Mouse (Mus musculus) hindbrain, embryonic 11.5 days (tissue): ENCODE measurements around the gene Phyhd1. TPM values are rescaled to one million over a fixed set of nuclear protein-coding genes. Genes with fewer than 3 reads are reported as not detected.

Experiments
- ATAC-seq: fragments of 200-750 bp; cut with Nextera tagmentation; 2 replicates; pipeline ENCODE4 v1.8.0; 2017; ENCODE audit warnings: mild to moderate bottlenecking, moderate TSS enrichment, moderate library complexity; ENCODE audit not compliant: low FRiP score
- DNase-seq: peaks from one replicate; pipeline ENCODE4 v3.0.0-alpha.2; 2015; ENCODE audit warnings: low spot score
- H3K27ac ChIP-seq: fragments of 300-500 bp; sonication (generic); 2 replicates; pipeline ENCODE4 v1.5.1; 2014; ENCODE audit warnings: mild to moderate bottlenecking, low read depth, low read length
- H3K27me3 ChIP-seq: fragments of 300-500 bp; sonication (generic); 2 replicates; pipeline ENCODE4 v1.6.1; 2014; ENCODE audit warnings: mild to moderate bottlenecking, low read length, moderate library complexity, mixed read lengths; ENCODE audit not compliant: control insufficient read depth, insufficient read depth
- H3K36me3 ChIP-seq: fragments of 300-500 bp; sonication (generic); 2 replicates; pipeline ENCODE4 v1.6.1; 2014; ENCODE audit warnings: mild to moderate bottlenecking, low read length, moderate library complexity, mixed read lengths; ENCODE audit not compliant: control insufficient read depth, insufficient read depth
- H3K4me1 ChIP-seq: fragments of 300-500 bp; sonication (generic); replicated peaks from 2 replicates; pipeline ENCODE4 v1.6.1; 2014; ENCODE audit warnings: low read length, mixed read lengths; ENCODE audit not compliant: control insufficient read depth, insufficient read depth
- H3K4me2 ChIP-seq: fragments of 300-500 bp; sonication (generic); replicated peaks from 2 replicates; pipeline ENCODE4 v1.6.1; 2014; ENCODE audit warnings: mild to moderate bottlenecking, low read depth, low read length
- H3K4me3 ChIP-seq: fragments of 300-500 bp; sonication (generic); 2 replicates; pipeline ENCODE4 v1.5.1; 2014; ENCODE audit warnings: low read depth, low read length
- H3K9ac ChIP-seq: fragments of 300-500 bp; sonication (generic); 2 replicates; pipeline ENCODE4 v1.6.1; 2014; ENCODE audit warnings: low read depth, low read length
- H3K9me3 ChIP-seq: fragments of 300-500 bp; sonication (generic); 2 replicates; pipeline ENCODE4 v1.6.1; 2016; ENCODE audit warnings: low read length; ENCODE audit not compliant: control insufficient read depth
- WGBS: fragments of 180-500 bp; shearing (Covaris S2); extraction: QIAGEN DNeasy Blood & Tissue Kit; methylation state at CpG from one replicate; pipeline ENCODE4 v1.1.7; 2014; 5-methylcytosine and 5-hydroxymethylcytosine counted together
- polyA plus RNA-seq: library from polyadenylated mRNA; unstranded; fragments of >200 nt; fragmentation: Nextera tagmentation; extraction: Ambion mirVana; gene quantifications from 2 replicates; pipeline ENCODE4 v1.2.1, GENCODE M21; 2014

Gene Phyhd1
- 4.2 and 5.6 TPM in 2 replicates for polyA plus RNA-seq

GRCm38 (mm10) chr2:30265767-30266253 is at the start of gene Phyhd1:
Gene Phyhd1 (plus strand): TSS chr2:30266203.
- Histone ChIP-seq H3K27me3 (no peaks in the 10 kb centered on the region), H3K27ac (peak within 1 kb of the TSS; percentile 62), H3K9ac (no peak within 1 kb of the TSS), H3K36me3 (0 out of 2 replicates have a peak, but pooled peaks cover 9% of the 10 kb centered on the region), H3K4me3 (no peak within 1 kb of the TSS), H3K4me1 (0 out of 2 replicates have a peak, but pooled peaks cover 2% of the 10 kb centered on the region), H3K4me2 (no peak within 1 kb of the TSS), H3K9me3 (no peaks in the 10 kb centered on the region)
- WGBS, result 52% methylated on average over 5 of the region's 5 CpGs
- DNase-seq, result no peak
- ATAC-seq, result no peak

GRCm38 (mm10) chr2:30216293-30216692 is 49.7 kb upstream of the Phyhd1 start:
- ATAC-seq (no peak), DNase-seq (no peak)
- Histone ChIP-seq H3K4me3 (no peak overlapping the region), H3K27me3 (no peaks in the 10 kb centered on the region), H3K9ac (no peak overlapping the region), H3K36me3 (no peaks in the 10 kb centered on the region), H3K4me1 (no peaks in the 10 kb centered on the region), H3K27ac (no peak overlapping the region), H3K4me2 (no peak overlapping the region), H3K9me3 (no peaks in the 10 kb centered on the region)
- 97% methylated on average over 5 of the region's 5 CpGs for WGBS

GRCm38 (mm10) chr2:30235593-30235992 is 30.4 kb upstream of the Phyhd1 start:
- WGBS, result 88% methylated on average over 5 of the region's 5 CpGs
- Histone ChIP-seq H3K27me3 (no peaks in the 10 kb centered on the region), H3K4me2 (no peak overlapping the region), H3K36me3 (0 out of 2 replicates have a peak, but pooled peaks cover under 1% of the 10 kb centered on the region), H3K4me1 (peaks cover 11% of the 10 kb centered on the region; the same call in 1 of the 2 replicates), H3K27ac (no peak overlapping the region), H3K9ac (no peak overlapping the region), H3K4me3 (no peak overlapping the region), H3K9me3 (no peaks in the 10 kb centered on the region)
- DNase-seq (no peak), ATAC-seq (no peak)

- ATAC-seq (peak; percentile 8; the same call in 1 of the 2 replicates), DNase-seq (peak; percentile 51)
- H3K4me3 ChIP-seq, result peak overlapping the region; percentile 54
- H3K9ac ChIP-seq, result peak overlapping the region; percentile 75
- peak overlapping the region; percentile 70; the same call in 1 of the 2 replicates for H3K27ac ChIP-seq
- no peaks in the 10 kb centered on the region for H3K27me3 ChIP-seq
- 6% methylated on average over 18 of the region's 18 CpGs for WGBS
- 0 out of 2 replicates have a peak, but pooled peaks cover 7% of the 10 kb centered on the region for H3K36me3 ChIP-seq
- peaks cover 11% of the 10 kb centered on the region; the same call in 1 of the 2 replicates for H3K4me1 ChIP-seq
- peak overlapping the region; percentile 78 for H3K4me2 ChIP-seq
- no peaks in the 10 kb centered on the region for H3K9me3 ChIP-seq
Observed at GRCm38 (mm10) chr2:30236426-30237198, 29.4 kb upstream of the Phyhd1 start.

GRCm38 (mm10) chr2:30237199-30237880 is 28.7 kb upstream of the Phyhd1 start, which contains the start of gene Lrrc8a:
Gene Lrrc8a (plus strand): TSS chr2:30237715.
- WGBS, result under 1% methylated on average over 58 of the region's 67 CpGs
- H3K27ac ChIP-seq, result peak within 1 kb of the TSS; percentile 86
- H3K4me1 ChIP-seq, result peaks cover 11% of the 10 kb centered on the region; the same call in 1 of the 2 replicates
- no peaks in the 10 kb centered on the region for H3K9me3 ChIP-seq
- peak; percentile 99 for DNase-seq
- peak; percentile 98 for ATAC-seq
- H3K4me2 ChIP-seq, result peak within 1 kb of the TSS; percentile 86
- peak within 1 kb of the TSS; percentile 54 for H3K4me3 ChIP-seq
- H3K9ac ChIP-seq, result peak within 1 kb of the TSS; percentile 75
- no peaks in the 10 kb centered on the region for H3K27me3 ChIP-seq
- H3K36me3 ChIP-seq, result 0 out of 2 replicates have a peak, but pooled peaks cover 7% of the 10 kb centered on the region

- peaks cover 11% of the 10 kb centered on the region; the same call in 1 of the 2 replicates for H3K4me1 ChIP-seq
- no peaks in the 10 kb centered on the region for H3K27me3 ChIP-seq
- H3K4me3 ChIP-seq, result peak overlapping the region; percentile 54
- H3K9me3 ChIP-seq, result no peaks in the 10 kb centered on the region
- peak overlapping the region; percentile 86 for H3K27ac ChIP-seq
- H3K4me2 ChIP-seq, result peak overlapping the region; percentile 86
- DNase-seq (no peak), ATAC-seq (peak; percentile 92)
- H3K9ac ChIP-seq, result peak overlapping the region; percentile 71
- WGBS, result 0% methylated on average over 39 of the region's 42 CpGs
- H3K36me3 ChIP-seq, result 0 out of 2 replicates have a peak, but pooled peaks cover 7% of the 10 kb centered on the region
Observed at GRCm38 (mm10) chr2:30237881-30238280, 28.1 kb upstream of the Phyhd1 start.

GRCm38 (mm10) chr2:30238906-30239465 is 27.0 kb upstream of the Phyhd1 start:
- peak overlapping the region; percentile 54 for H3K4me3 ChIP-seq
- WGBS, result 78% methylated on average over 3 of the region's 3 CpGs
- H3K4me2 ChIP-seq, result peak overlapping the region; percentile 86
- H3K36me3 ChIP-seq, result 0 out of 2 replicates have a peak, but pooled peaks cover 7% of the 10 kb centered on the region
- H3K9me3 ChIP-seq, result no peaks in the 10 kb centered on the region
- no peak for DNase-seq
- H3K27me3 ChIP-seq, result no peaks in the 10 kb centered on the region
- no peak for ATAC-seq
- peak overlapping the region; percentile 71 for H3K9ac ChIP-seq
- H3K4me1 ChIP-seq, result peaks cover 11% of the 10 kb centered on the region; the same call in 1 of the 2 replicates
- no peak overlapping the region for H3K27ac ChIP-seq

- Histone ChIP-seq H3K4me2 (no peak overlapping the region), H3K9ac (0 out of 2 replicates have a peak overlapping the region, but pooled peaks have one; percentile 21), H3K4me1 (peaks cover 11% of the 10 kb centered on the region; the same call in 1 of the 2 replicates), H3K27ac (no peak overlapping the region), H3K9me3 (no peaks in the 10 kb centered on the region), H3K27me3 (no peaks in the 10 kb centered on the region), H3K36me3 (0 out of 2 replicates have a peak, but pooled peaks cover 7% of the 10 kb centered on the region), H3K4me3 (no peak overlapping the region)
- ATAC-seq, result no peak
- 92% methylated on average over 4 of the region's 4 CpGs for WGBS
- DNase-seq, result no peak
Observed at GRCm38 (mm10) chr2:30239777-30240176, 26.2 kb upstream of the Phyhd1 start.
